Mouse (Mus musculus) forebrain, embryonic 13.5 days (tissue): Measurements from ENCODE around the gene Sltm. TPM values are rescaled to one million over a fixed set of nuclear protein-coding genes. Genes with fewer than 3 reads are reported as not detected.
A peak's percentile ranks its signal among the peaks of the same experiment; 100 is the strongest.
"Not testable (repeated sequence)": the region's sequence is repeated elsewhere in the genome, so short reads cannot be mapped to it uniquely, and the experiment has no call there.

Source experiments
- ATAC-seq: fragments of 200-750 bp; cut with Nextera tagmentation; 2 replicates; pipeline ENCODE4 v1.8.0; 2017
- H3K27ac ChIP-seq: fragments of 300-500 bp; sonication (generic); 2 replicates; pipeline ENCODE4 v1.5.1; 2015; ENCODE audit warnings: inconsistent platforms, mild to moderate bottlenecking, moderate library complexity
- H3K27me3 ChIP-seq: fragments of 300-500 bp; sonication (generic); 2 replicates; pipeline ENCODE4 v1.6.1; 2015; ENCODE audit warnings: mild to moderate bottlenecking, inconsistent platforms
- H3K36me3 ChIP-seq: fragments of 300-500 bp; sonication (generic); 2 replicates; pipeline ENCODE4 v1.6.1; 2015; ENCODE audit warnings: mild to moderate bottlenecking, inconsistent platforms; ENCODE audit not compliant: poor library complexity, severe bottlenecking
- H3K4me1 ChIP-seq: fragments of 300-500 bp; sonication (generic); 2 replicates; pipeline ENCODE4 v1.6.1; 2015; ENCODE audit warnings: inconsistent platforms
- H3K4me2 ChIP-seq: fragments of 300-500 bp; sonication (generic); 2 replicates; pipeline ENCODE4 v1.6.1; 2015; ENCODE audit warnings: inconsistent platforms, mild to moderate bottlenecking, moderate library complexity
- H3K4me3 ChIP-seq: fragments of 300-500 bp; sonication (generic); 2 replicates; pipeline ENCODE4 v1.5.1; 2015; ENCODE audit warnings: mild to moderate bottlenecking, inconsistent platforms
- H3K9ac ChIP-seq: fragments of 300-500 bp; sonication (generic); 2 replicates; pipeline ENCODE4 v1.6.1; 2015; ENCODE audit warnings: mild to moderate bottlenecking, inconsistent platforms
- H3K9me3 ChIP-seq: fragments of 300-500 bp; sonication (generic); replicated peaks from 2 replicates; pipeline ENCODE4 v1.6.1; 2016; ENCODE audit warnings: inconsistent platforms
- WGBS: fragments of 180-500 bp; shearing (Covaris S2); methylation state at CpG from one replicate; pipeline ENCODE4 v1.1.7; 2015; 5-methylcytosine and 5-hydroxymethylcytosine counted together
- polyA plus RNA-seq: library from polyadenylated mRNA; unstranded; fragments of >200 nt; fragmentation: Nextera tagmentation; extraction: Ambion mirVana; gene quantifications from 2 replicates; pipeline ENCODE4 v1.2.1, GENCODE M21; 2015

The Sltm gene
- polyA plus RNA-seq, 1 experiment from 2014 or later, result 73.5 TPM

- ATAC-seq, result no peak
- Histone ChIP-seq H3K9me3 (no peaks in the 10 kb centered on the region), H3K27me3 (no peaks in the 10 kb centered on the region), H3K27ac (no peak overlapping the region), H3K9ac (no peak overlapping the region), H3K4me2 (no peak overlapping the region), H3K4me1 (no peaks in the 10 kb centered on the region), H3K4me3 (no peak overlapping the region), H3K36me3 (no peaks in the 10 kb centered on the region)
- WGBS, result 89% methylated on average over 3 of the region's 3 CpGs
Measured at GRCm38 (mm10) chr9:70520651-70521050, 21.9 kb upstream of the Sltm start.

GRCm38 (mm10) chr9:70523813-70524212 is 18.7 kb upstream of the Sltm start:
- WGBS, result 92% methylated on average over 3 of the region's 3 CpGs
- Histone ChIP-seq H3K27ac (no peak overlapping the region), H3K9ac (no peak overlapping the region), H3K4me3 (no peak overlapping the region), H3K27me3 (no peaks in the 10 kb centered on the region), H3K36me3 (no peaks in the 10 kb centered on the region), H3K4me2 (no peak overlapping the region), H3K9me3 (no peaks in the 10 kb centered on the region), H3K4me1 (no peaks in the 10 kb centered on the region)
- ATAC-seq, result no peak

- no peak for ATAC-seq
- no peak overlapping the region for H3K4me3 ChIP-seq
- 92% methylated on average over 7 of the region's 7 CpGs for WGBS
- no peaks in the 10 kb centered on the region for H3K27me3 ChIP-seq
- no peak overlapping the region for H3K27ac ChIP-seq
- H3K4me1 ChIP-seq, result no peaks in the 10 kb centered on the region
- no peaks in the 10 kb centered on the region for H3K36me3 ChIP-seq
- no peak overlapping the region for H3K9ac ChIP-seq
- H3K9me3 ChIP-seq, result no peaks in the 10 kb centered on the region
- no peak overlapping the region for H3K4me2 ChIP-seq
Measured at GRCm38 (mm10) chr9:70524366-70524765, 18.2 kb upstream of the Sltm start.

- H3K36me3 ChIP-seq, result no peaks in the 10 kb centered on the region
- no peaks in the 10 kb centered on the region for H3K27me3 ChIP-seq
- H3K27ac ChIP-seq, result no peak overlapping the region
- no peaks in the 10 kb centered on the region for H3K9me3 ChIP-seq
- no peaks in the 10 kb centered on the region for H3K4me1 ChIP-seq
- 88% methylated on average over 3 of the region's 3 CpGs for WGBS
- no peak overlapping the region for H3K9ac ChIP-seq
- no peak overlapping the region for H3K4me3 ChIP-seq
- ATAC-seq, result no peak
- no peak overlapping the region for H3K4me2 ChIP-seq
Measured at GRCm38 (mm10) chr9:70533328-70533727, 9.2 kb upstream of the Sltm start.

DNA sequence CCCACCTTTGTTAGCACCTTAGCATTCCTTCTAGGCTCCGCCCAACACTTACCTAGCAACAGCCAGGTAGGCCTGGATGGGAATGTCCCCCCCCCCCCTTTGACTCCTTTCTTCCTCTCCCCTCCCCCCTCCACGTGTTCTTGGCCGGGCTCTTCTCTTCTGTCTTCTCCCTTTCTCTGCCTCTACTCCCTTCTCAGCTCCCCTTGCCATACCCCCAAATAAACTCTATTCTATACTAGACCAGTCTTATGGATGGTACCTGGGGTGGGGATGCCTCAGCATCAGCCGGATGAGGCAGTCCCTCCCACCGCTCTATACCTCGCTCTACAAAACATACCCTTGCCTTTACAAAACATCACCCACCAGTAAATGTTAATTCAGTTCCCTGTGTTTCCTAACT is 970 bp upstream of the Sltm start:
- no peak for ATAC-seq
- WGBS, result 12% methylated on average over 6 of the region's 6 CpGs
- H3K27me3 ChIP-seq, result no peaks in the 10 kb centered on the region
- peak overlapping the region; percentile 96 for H3K9ac ChIP-seq
- H3K4me1 ChIP-seq, result peaks cover 27% of the 10 kb centered on the region
- no peak overlapping the region for H3K27ac ChIP-seq
- no peaks in the 10 kb centered on the region for H3K36me3 ChIP-seq
- H3K4me2 ChIP-seq, result peak overlapping the region; percentile 79
- no peaks in the 10 kb centered on the region for H3K9me3 ChIP-seq
- peak overlapping the region; percentile 82 for H3K4me3 ChIP-seq

DNA sequence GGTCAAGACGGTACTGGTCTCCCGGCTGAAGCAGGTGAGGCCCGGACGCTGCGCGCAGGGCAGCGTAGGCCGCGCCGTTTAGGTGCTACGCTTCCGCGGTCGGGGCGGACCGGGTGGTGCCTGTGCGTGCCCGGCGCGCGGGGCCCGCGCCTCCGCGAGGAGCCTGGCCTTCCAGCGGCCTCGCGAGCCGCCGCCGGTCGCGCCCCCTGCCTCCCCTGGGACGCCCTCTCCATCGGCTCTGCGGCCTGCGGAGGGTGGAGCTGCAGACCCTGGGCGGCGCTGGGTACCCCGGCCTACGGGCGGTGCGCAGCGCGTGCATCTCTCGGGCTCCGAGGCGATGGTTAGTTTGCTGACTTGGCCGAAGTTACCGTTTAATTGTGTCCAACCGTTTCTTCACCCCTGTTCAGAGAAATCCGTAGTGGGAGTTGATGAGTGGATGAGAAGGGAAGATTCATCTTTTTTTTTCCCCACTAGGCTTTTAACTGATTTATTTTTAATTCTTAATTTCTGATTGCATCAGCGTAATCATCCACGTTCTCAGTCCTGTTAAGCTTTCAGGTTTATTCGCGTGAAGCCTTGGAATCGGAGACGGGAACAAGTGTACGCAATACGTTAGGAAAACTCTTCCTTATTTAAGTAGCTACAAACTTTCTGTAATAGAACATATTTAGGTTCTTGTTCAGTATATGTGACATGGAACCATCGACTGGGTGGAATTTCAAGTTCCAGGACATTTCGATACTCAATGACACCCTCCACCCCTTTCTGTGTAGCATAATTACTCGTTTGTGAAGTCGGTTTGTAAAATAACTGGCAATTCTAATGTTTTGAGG is 710 bp downstream of the Sltm start:
- Histone ChIP-seq H3K27ac (peak overlapping the region; percentile 98), H3K9ac (peak overlapping the region; percentile 96), H3K27me3 (no peaks in the 10 kb centered on the region), H3K4me3 (peak overlapping the region; percentile 82), H3K36me3 (0 out of 2 replicates have a peak, but pooled peaks cover 3% of the 10 kb centered on the region), H3K4me1 (peaks cover 33% of the 10 kb centered on the region), H3K9me3 (no peaks in the 10 kb centered on the region), H3K4me2 (peak overlapping the region; percentile 79)
- WGBS, result under 1% methylated on average over 62 of the region's 64 CpGs
- peak; percentile 72 for ATAC-seq

GRCm38 (mm10) chr9:70543985-70544384 is 1.4 kb downstream of the Sltm start:
- peaks cover 33% of the 10 kb centered on the region for H3K4me1 ChIP-seq

GRCm38 (mm10) chr9:70544831-70545230 is 2.3 kb downstream of the Sltm start:
- no peak overlapping the region for H3K9ac ChIP-seq
- H3K27ac ChIP-seq, result no peak overlapping the region
- H3K36me3 ChIP-seq, result 0 out of 2 replicates have a peak, but pooled peaks cover 6% of the 10 kb centered on the region
- no peaks in the 10 kb centered on the region for H3K9me3 ChIP-seq
- H3K27me3 ChIP-seq, result no peaks in the 10 kb centered on the region
- ATAC-seq, result no peak
- H3K4me2 ChIP-seq, result no peak overlapping the region
- H3K4me3 ChIP-seq, result no peak overlapping the region
- peaks cover 33% of the 10 kb centered on the region for H3K4me1 ChIP-seq
- WGBS, result 75% methylated on average over 1 of the region's 1 CpGs

More at GRCm38 (mm10) chr9:70543985-70544384, 1.4 kb downstream of the Sltm start:
- Histone ChIP-seq H3K4me2 (peak overlapping the region; percentile 79), H3K4me3 (peak overlapping the region; percentile 82), H3K36me3 (0 out of 2 replicates have a peak, but pooled peaks cover 6% of the 10 kb centered on the region), H3K27me3 (no peaks in the 10 kb centered on the region), H3K9ac (peak overlapping the region; percentile 96), H3K9me3 (no peaks in the 10 kb centered on the region), H3K27ac (no peak overlapping the region)
- WGBS, result 59% methylated on average over 5 of the region's 5 CpGs
- no peak for ATAC-seq

DNA sequence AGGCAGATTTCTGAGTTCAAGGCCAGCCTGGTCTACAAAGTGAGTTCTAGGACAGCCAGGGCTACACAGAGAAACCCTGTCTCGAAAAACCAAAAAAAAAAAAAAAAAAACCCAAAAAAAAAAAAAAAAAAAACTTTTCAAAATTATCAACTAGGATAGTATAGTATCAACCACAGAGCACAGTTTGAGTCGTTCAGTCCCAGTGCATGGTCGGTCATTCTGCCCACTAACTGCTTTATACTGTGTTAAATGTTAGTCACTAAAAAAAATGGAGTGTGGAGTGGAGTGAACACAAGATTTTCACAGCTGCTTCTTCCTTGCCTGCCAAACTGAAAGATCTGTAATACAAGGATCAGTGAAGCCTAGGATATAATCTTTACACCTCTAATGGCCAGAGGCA is 4.0 kb downstream of the Sltm start:
- not testable (repeated sequence) for H3K4me2 ChIP-seq, ATAC-seq, H3K27me3 ChIP-seq, H3K9ac ChIP-seq, H3K27ac ChIP-seq, H3K9me3 ChIP-seq, H3K4me3 ChIP-seq, H3K36me3 ChIP-seq
- peaks cover 30% of the 10 kb centered on the region for H3K4me1 ChIP-seq
- WGBS, result 99% methylated on average over 3 of the region's 3 CpGs

DNA sequence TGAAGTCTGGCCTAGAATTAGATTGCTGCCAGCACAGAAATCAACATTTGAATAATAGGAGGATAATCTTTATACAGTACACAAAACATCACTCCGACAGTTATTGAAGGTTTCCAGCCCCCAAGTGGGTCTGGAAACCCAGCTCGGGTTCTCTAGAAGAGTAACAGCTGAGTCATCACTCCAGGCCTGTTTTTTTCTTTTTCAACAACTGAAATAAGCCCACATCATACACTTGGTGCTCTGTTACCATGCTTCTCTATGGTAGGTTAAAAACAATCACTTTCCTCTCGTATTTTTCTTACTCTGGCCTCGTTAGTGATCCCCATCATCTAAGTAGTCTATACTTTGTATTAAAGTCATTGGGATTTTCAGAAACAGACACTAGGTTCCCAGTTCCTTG is 5.8 kb downstream of the Sltm start:
- H3K9ac ChIP-seq, result no peak overlapping the region
- no peak overlapping the region for H3K4me2 ChIP-seq
- 79% methylated on average over 4 of the region's 4 CpGs for WGBS
- H3K27ac ChIP-seq, result no peak overlapping the region
- no peak overlapping the region for H3K4me3 ChIP-seq
- peaks cover 26% of the 10 kb centered on the region for H3K4me1 ChIP-seq
- 0 out of 2 replicates have a peak, but pooled peaks cover 2% of the 10 kb centered on the region for H3K9me3 ChIP-seq
- ATAC-seq, result no peak
- H3K27me3 ChIP-seq, result no peaks in the 10 kb centered on the region
- H3K36me3 ChIP-seq, result peaks cover 19% of the 10 kb centered on the region

DNA sequence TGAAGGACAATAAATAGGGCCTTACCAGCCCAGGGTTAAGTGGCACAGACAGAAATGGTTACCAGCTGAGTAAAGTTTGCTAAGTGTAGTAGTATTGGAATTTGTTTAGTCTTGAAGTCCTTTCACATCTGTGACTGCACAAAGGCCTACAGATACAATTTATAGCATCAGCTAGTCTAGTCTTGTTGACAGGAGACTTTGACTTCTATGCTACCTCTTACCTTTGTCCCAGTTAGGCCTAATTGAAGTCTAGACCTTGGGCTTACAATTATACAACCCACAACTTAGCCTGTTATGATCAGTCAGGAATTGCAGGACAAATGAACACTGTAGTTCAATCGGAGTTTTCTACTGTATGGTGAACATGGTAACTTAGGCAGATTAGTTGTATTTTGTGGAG is 9.0 kb downstream of the Sltm start:
- Histone ChIP-seq H3K4me3 (no peak overlapping the region), H3K4me1 (peaks cover 6% of the 10 kb centered on the region; the same call in 1 of the 2 replicates), H3K27ac (no peak overlapping the region), H3K4me2 (no peak overlapping the region), H3K9me3 (peaks cover 5% of the 10 kb centered on the region; the same call in 1 of the 2 replicates), H3K9ac (no peak overlapping the region), H3K27me3 (no peaks in the 10 kb centered on the region), H3K36me3 (peaks cover 23% of the 10 kb centered on the region)
- 98% methylated on average over 1 of the region's 1 CpGs for WGBS
- no peak for ATAC-seq

GRCm38 (mm10) chr9:70552233-70552632 is 9.7 kb downstream of the Sltm start:
- H3K4me1 ChIP-seq, H3K27me3 ChIP-seq, H3K27ac ChIP-seq, H3K4me2 ChIP-seq, ATAC-seq, H3K4me3 ChIP-seq, H3K9me3 ChIP-seq, H3K9ac ChIP-seq: not testable (repeated sequence)
- 96% methylated on average over 2 of the region's 2 CpGs for WGBS
- H3K36me3 ChIP-seq, result peaks cover 23% of the 10 kb centered on the region
